In the genomic region with DNA sequence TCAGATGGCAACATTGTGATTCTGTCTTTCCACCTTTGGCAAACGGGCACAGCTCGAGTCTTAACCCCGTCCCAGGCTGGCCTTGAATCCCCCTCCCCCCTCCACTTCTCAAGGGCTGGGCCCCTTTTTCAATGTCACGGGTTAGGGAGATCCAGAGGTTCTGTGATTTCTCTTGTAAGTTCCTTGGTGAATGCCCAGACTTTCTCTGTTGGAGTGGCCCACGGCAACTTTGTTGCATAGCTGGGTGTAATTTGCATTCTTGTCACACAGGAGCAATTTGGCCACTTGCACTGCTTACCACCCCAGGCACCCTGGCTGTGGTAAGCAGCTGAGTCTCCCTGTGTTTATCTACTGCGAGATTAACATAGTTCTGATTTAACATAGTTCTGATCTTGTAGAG, we compare ENCODE assay signal across 8 mouse cellular contexts. TPM values are rescaled to one million over a fixed set of nuclear protein-coding genes. Genes with fewer than 3 reads are reported as not detected.
A peak's percentile ranks its signal among the peaks of the same experiment; 100 is the strongest.
DNase-seq lines count a peak whose midpoint lies in the region; ATAC-seq and TF ChIP-seq lines count a peak whose summit lies in the region.

No protein-coding gene starts in this region.

- TF ChIP-seq POLR2A in lung, adult 2 months (IDR thresholded peaks at IDR 0.05; ENCODE audit: borderline replicate concordance, extremely low read depth, low read depth, low read length): no peak

- H3K4me2 ChIP-seq in forebrain, embryonic 15.5 days (replicated peaks): peak overlapping the region; percentile 87
- peak overlapping the region; percentile 64 for H3K4me2 ChIP-seq in stomach, postnatal 0 days (replicated peaks; ENCODE audit: low read depth)

- ATAC-seq in forebrain, embryonic 15.5 days (replicated peaks): no peak
- no peak for ATAC-seq in stomach, postnatal 0 days (ENCODE audit: low FRiP score, low TSS enrichment)
- ATAC-seq in megakaryocyte, adult 5-6 weeks (ENCODE audit: poor library complexity, severe bottlenecking): no peak

- H3K27me3 ChIP-seq in forebrain, embryonic 15.5 days: no peaks in the 10 kb centered on the region
- H3K27me3 ChIP-seq in stomach, postnatal 0 days (ENCODE audit: control insufficient read depth, insufficient read depth, low read length): no peaks in the 10 kb centered on the region

- no peak for TF ChIP-seq EP300 in stomach, postnatal 0 days (optimal IDR thresholded peaks at IDR 0.05)

- peaks cover 3% of the 10 kb centered on the region; the same call in 1 of the 2 replicates for H3K4me1 ChIP-seq in lung, adult 2 months (ENCODE audit: control insufficient read depth, insufficient read depth, low read length)
- peaks cover 33% of the 10 kb centered on the region for H3K4me1 ChIP-seq in forebrain, embryonic 15.5 days
- peaks cover 5% of the 10 kb centered on the region; the same call in 1 of the 2 replicates for H3K4me1 ChIP-seq in stomach, postnatal 0 days (replicated peaks; ENCODE audit: control insufficient read depth, insufficient read depth)

- no peaks in the 10 kb centered on the region; the same call in 1 of the 2 replicates for H3K36me3 ChIP-seq in forebrain, embryonic 15.5 days
- H3K36me3 ChIP-seq in stomach, postnatal 0 days (ENCODE audit: control insufficient read depth, insufficient read depth, low read length): no peaks in the 10 kb centered on the region

- H3K27ac ChIP-seq in forebrain, embryonic 15.5 days (replicated peaks): no peak overlapping the region; the same call in 1 of the 2 replicates
- peak overlapping the region; percentile 30; the same call in 1 of the 2 replicates for H3K27ac ChIP-seq in stomach, postnatal 0 days (replicated peaks)

- no peak for TF ChIP-seq CTCF in lung, adult 2 months (IDR thresholded peaks at IDR 0.05; ENCODE audit: insufficient read depth, low read length)
- no peak for TF ChIP-seq CTCF in stomach, postnatal 0 days (IDR thresholded peaks at IDR 0.05; ENCODE audit: low read depth)

- no peak overlapping the region for H3K4me3 ChIP-seq in lung, adult 2 months (replicated peaks; ENCODE audit: extremely low read depth, low read depth, low read length)
- no peak overlapping the region for H3K4me3 ChIP-seq in forebrain, embryonic 15.5 days
- peak overlapping the region; percentile 62 for H3K4me3 ChIP-seq in stomach, postnatal 0 days (ENCODE audit: low read depth, low read length)

- 47% methylated on average over 6 of the region's 6 CpGs for WGBS in lung, adult 2 months
- WGBS in forebrain, embryonic 15.5 days: 7% methylated on average over 6 of the region's 6 CpGs
- 21% methylated on average over 6 of the region's 6 CpGs for WGBS in stomach, postnatal 0 days

- peak overlapping the region; percentile 13; the same call in 1 of the 2 replicates for H3K9ac ChIP-seq in forebrain, embryonic 15.5 days (replicated peaks)
- peak overlapping the region; percentile 41; the same call in 1 of the 2 replicates for H3K9ac ChIP-seq in stomach, postnatal 0 days (ENCODE audit: low read length)

- H3K9me3 ChIP-seq in forebrain, embryonic 15.5 days: no peaks in the 10 kb centered on the region
- no peaks in the 10 kb centered on the region for H3K9me3 ChIP-seq in stomach, postnatal 0 days (ENCODE audit: control insufficient read depth, low read length)

- DNase-seq in lung, adult 18-20 months: peak; percentile 25 to 26
- DNase-seq in lung, adult 2 months: no peak
- DNase-seq in kidney, postnatal 14 days: peak; percentile 71
- peak; percentile 18 for DNase-seq in stomach, postnatal 0 days (ENCODE audit: low spot score)
- no peak for DNase-seq in B cell, adult 2 months
- no peak for DNase-seq in natural killer cell, adult 2 months (ENCODE audit: low spot score in 2 of 2)

RNA-seq across cellular contexts. Expression of a gene that starts 1.8 kb away (rescaled TPM):
- polyA plus RNA-seq in lung, adult 2 months (2012; rRNA removed): 68.7 and 87.9 TPM in 2 replicates
- 11.5 and 12.7 TPM in 2 replicates for polyA plus RNA-seq in forebrain, embryonic 15.5 days (2015; fragmentation: Nextera tagmentation; extraction: Ambion mirVana)
- 5.5 TPM in 2 replicates for polyA plus RNA-seq in stomach, postnatal 0 days (2015; fragmentation: Nextera tagmentation; extraction: Ambion mirVana)
- total RNA-seq in megakaryocyte, adult 5-6 weeks (2015): 43.8 and 45.0 TPM in 2 replicates
- total RNA-seq in megakaryocyte, adult 5-6 weeks (2017): 38.4 and 45.7 TPM in 2 replicates

RNA-seq across cellular contexts. Expression of a gene that starts 41.4 kb away (rescaled TPM):
- polyA plus RNA-seq in lung, adult 2 months (2012; rRNA removed): 1.6 and 3.1 TPM in 2 replicates
- polyA plus RNA-seq in forebrain, embryonic 15.5 days (2015; fragmentation: Nextera tagmentation; extraction: Ambion mirVana): 0.11 and 0.15 TPM in 2 replicates
- 0.51 and 0.63 TPM in 2 replicates for polyA plus RNA-seq in stomach, postnatal 0 days (2015; fragmentation: Nextera tagmentation; extraction: Ambion mirVana)
- 17.0 and 17.9 TPM in 2 replicates for total RNA-seq in megakaryocyte, adult 5-6 weeks (2015)
- total RNA-seq in megakaryocyte, adult 5-6 weeks (2017): 30.3 and 35.7 TPM in 2 replicates

Comparison
In these comparisons a context has a peak if more than half of its experiments do, and no peak if none do; other contexts are left out.
1. DNase-seq: peak in lung, adult 18-20 months (2 of 2), kidney, postnatal 14 days (single experiment) and stomach, postnatal 0 days (single experiment); none in lung, adult 2 months (single experiment), B cell, adult 2 months (0 of 2) and natural killer cell, adult 2 months (0 of 2).